Mouse (Mus musculus) retina, embryonic 14.5 days (tissue): Measurements from ENCODE around the gene Lbx1.

ENCODE experiments used
- DNase-seq: peaks from one replicate; pipeline ENCODE4 v3.0.0-alpha.2; 2015; ENCODE audit warnings: low spot score

The Lbx1 gene

DNA sequence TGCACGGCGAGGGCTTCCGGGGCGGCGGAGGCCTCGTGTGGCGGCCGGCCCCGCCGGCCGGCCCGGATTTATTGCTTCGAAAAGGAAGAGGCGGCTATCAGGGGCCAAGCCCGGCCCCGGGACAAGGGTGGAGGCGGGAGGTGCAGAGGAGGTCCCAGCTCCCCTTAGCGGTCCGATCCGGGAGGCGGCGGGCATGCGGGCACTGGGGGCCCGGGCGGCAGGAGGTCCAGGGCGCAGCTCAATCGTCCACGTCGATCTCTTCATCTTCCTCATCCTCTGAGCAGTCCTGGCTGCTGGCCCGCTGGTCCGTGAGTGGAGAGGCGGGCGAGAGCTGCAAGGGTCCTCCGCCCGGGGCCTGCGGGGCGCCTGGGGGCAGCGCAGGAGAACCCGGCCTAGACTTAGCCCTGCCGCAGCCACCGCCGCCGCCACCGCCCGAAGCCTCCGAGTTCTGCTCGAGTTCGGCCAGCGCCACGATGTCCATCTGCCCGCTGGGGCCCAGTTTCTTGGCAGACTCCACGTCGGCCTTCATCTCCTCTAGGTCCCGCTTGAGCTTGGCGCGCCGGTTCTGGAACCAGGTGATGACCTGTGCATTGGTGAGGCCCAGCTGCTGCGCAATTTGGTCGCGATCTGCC is 2.0 kb downstream of the Lbx1 start:
- DNase-seq = no peak

GRCm38 (mm10) chr19:45232443-45233410 is 2.9 kb downstream of the Lbx1 start:
- peak; percentile 39 for DNase-seq

- peak; percentile 33 for DNase-seq
Measured at GRCm38 (mm10) chr19:45232036-45232410, 3.6 kb downstream of the Lbx1 start.

GRCm38 (mm10) chr19:45231383-45232035 is 4.1 kb downstream of the Lbx1 start:
- peak; percentile 39 for DNase-seq

- DNase-seq = no peak
Measured at GRCm38 (mm10) chr19:45230848-45231382, 4.7 kb downstream of the Lbx1 start.

DNA sequence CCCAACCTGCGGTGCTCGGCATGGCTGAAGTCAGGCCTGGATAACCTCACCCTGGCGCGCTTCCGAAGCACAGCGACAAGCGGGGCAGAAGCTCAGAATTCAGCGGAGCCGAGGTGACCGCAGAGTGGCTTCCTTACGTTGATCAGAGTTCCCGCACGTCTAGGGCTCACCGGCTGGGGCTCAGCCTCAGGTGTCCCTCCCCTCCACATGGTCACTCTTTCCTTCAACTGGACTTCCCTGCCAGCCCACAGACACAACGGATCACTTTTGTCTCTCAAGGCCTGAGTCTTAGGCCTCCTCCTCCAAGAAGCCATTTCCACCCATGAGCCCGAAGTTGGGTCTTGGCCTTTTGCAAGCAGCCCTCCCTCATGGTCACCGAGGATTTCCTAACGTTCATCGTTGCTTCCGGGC is 5.4 kb downstream of the Lbx1 start:
- DNase-seq = peak; percentile 35

- peak; percentile 40 for DNase-seq
Measured at GRCm38 (mm10) chr19:45229378-45230135, 6.1 kb downstream of the Lbx1 start.

GRCm38 (mm10) chr19:45228781-45229180 is 6.8 kb downstream of the Lbx1 start:
- no peak for DNase-seq

- no peak for DNase-seq
Measured at GRCm38 (mm10) chr19:45228097-45228496, 7.5 kb downstream of the Lbx1 start.

DNA sequence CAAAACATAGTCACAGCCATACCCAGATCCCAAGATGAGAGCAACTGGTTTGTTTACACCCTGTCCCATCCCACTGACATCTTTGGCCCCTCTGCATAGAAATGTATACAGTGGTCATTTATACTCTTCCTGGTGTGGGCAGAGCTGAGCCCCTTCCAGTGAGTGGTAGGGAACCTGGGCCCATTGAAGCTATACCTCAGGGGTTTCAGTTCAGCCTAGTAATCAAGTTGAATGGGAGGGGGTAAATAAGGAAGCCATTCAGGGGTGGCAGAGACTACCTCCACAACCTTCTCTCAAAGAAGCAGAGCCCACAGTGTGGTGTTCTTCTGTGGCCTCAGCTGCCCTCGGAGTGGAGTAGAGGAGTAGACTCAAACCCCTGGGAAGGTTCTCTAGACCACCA is 7.9 kb downstream of the Lbx1 start:
- no peak for DNase-seq

GRCm38 (mm10) chr19:45227049-45227448 is 8.6 kb downstream of the Lbx1 start:
- no peak for DNase-seq

DNA sequence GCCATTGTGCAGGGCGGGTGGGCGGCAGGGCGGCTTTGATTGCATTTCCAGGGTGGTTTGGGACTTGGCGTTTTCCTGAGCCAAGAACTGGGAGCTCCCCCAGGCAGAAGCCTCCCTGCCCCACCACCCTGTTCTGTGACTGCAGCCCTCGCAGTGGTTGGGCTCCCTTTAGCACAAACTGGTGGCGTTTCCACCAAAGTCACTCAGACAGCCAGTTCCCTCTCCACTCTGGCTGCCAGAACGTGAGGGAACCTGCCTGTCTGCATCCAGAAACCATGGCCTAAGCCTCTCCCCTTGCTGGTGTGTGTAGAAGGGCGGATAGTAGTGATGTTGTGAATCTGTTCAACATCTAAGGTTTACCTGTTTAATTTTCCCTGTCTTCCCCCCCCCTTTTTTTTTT is 9.4 kb downstream of the Lbx1 start:
- DNase-seq = no peak

- DNase-seq = no peak
Measured at GRCm38 (mm10) chr19:45225130-45225529, 10.5 kb downstream of the Lbx1 start.

GRCm38 (mm10) chr19:45224286-45224559 is 11.4 kb downstream of the Lbx1 start:
- DNase-seq = no peak

GRCm38 (mm10) chr19:45223413-45224285 is 12.0 kb downstream of the Lbx1 start:
- peak; percentile 55 for DNase-seq

GRCm38 (mm10) chr19:45222141-45222782 is 13.3 kb downstream of the Lbx1 start:
- DNase-seq = no peak

- DNase-seq = no peak
Measured at GRCm38 (mm10) chr19:45221458-45221783, 14.2 kb downstream of the Lbx1 start.

DNA sequence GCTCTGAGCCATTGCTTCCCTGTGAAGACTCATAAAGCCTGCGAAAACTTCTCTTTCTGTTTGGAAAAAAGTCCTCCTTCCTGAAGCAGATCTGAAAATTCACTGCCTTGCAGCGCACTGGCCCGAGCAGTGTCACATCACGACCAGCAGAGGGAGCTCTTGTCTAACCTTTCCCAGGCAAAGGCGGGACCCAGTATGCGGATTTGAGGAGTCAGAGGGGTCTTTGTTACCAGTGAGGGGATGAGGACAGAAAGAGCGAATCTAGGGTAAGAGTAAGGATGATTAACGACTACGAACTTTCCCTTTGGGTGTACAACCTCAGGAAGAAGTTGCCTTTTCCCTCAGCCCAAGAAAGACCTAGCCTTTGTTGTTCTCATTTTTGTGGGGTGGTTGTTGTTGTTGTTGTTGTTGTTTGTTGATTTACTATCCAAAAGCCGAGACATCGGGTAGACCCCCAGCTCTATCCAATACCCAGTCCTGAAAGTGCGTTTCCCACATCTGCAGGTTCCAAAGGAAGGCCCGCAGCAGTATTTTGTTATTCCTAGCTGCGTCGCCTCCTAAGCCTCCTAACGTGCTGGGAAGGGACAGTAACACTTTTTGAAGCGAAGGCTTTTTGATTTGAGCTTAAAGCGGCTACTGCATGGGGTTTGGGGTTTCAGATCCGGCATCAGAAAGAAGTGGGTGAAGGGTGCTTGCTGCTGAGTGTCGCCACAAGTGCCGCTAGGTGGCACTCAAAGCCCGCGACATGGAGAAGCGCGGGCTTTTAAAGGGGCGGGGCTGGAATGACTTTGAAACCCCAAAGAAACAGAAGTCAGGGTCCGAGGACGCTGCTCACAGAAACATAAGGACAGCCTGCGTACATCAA is 14.8 kb downstream of the Lbx1 start:
- peak; percentile 90 for DNase-seq

DNA sequence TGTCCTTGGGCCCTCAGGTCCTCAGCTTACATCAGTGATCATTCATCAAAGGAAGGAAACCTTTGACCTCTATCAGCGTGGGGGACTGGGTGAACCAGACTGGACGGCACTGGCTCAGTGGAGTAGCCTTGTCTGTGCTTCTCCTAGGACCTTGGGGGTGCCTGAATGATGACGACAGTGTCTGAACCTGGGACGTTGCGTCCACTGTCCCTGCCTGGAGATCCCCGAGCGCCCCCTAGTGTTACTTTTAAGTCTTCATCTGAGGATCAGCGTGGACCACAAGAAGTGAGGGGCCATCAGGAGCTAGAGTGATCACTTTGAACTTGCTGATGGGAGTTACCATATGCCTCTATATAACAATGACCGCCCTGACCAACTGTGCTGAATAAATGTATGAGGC is 19.4 kb downstream of the Lbx1 start:
- DNase-seq = peak; percentile 80

- no peak for DNase-seq
Measured at GRCm38 (mm10) chr19:45215431-45215830, 20.2 kb downstream of the Lbx1 start.
